ENCODE assay signal across 8 mouse cellular contexts in the genomic region with DNA sequence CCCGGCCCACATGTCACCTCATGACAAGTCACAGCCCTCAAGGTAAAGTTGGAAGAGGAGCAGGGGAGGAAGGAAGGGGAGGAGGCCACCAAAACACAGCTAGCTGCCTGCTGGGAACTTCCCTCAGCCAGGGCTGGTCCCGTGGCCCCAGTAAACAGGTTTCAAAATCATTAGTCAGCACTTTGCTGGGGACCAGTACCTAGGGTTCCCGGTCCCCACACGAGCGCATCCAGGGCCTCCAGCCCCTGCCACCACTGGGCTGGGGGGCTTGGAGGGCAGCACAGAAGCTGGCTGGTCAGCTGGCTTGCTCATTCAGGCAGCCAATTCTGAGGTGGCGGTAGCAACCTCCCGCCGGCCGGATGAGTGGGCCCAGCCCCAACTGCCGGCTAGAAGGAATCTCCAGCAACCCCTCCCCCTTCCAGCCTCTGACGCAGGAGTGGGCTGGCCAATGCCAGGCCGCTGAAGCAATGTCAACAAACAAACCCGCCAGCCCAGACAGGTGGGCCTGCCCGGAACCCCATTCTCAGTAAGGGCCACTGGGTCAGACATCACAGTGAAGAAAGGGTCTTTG. TPM values are rescaled to one million over a fixed set of nuclear protein-coding genes. Genes with fewer than 3 reads are reported as not detected.
DNase-seq lines count a peak whose midpoint lies in the region; ATAC-seq and TF ChIP-seq lines count a peak whose summit lies in the region.

No protein-coding gene starts in this region.

- ATAC-seq in forebrain, postnatal 0 days: no peak; the same call in 1 of the 2 replicates
- ATAC-seq in lung, embryonic 15.5 days (ENCODE audit: borderline replicate concordance, extremely low read depth, low FRiP score, low TSS enrichment): peak; percentile 69

- no peaks in the 10 kb centered on the region for H3K27me3 ChIP-seq in MEL (ENCODE audit: control insufficient read depth in 1 of 2, insufficient read depth in 2 of 2, low read length in 2 of 2)
- no peaks in the 10 kb centered on the region for H3K27me3 ChIP-seq in cerebellum, adult 2 months (ENCODE audit: control insufficient read depth, insufficient read depth, low read length)
- no peaks in the 10 kb centered on the region for H3K27me3 ChIP-seq in forebrain, postnatal 0 days (ENCODE audit: insufficient read depth, low read length)
- H3K27me3 ChIP-seq in lung, embryonic 15.5 days: no peaks in the 10 kb centered on the region

- peaks cover 8% of the 10 kb centered on the region for H3K79me2 ChIP-seq in MEL (ENCODE audit: control insufficient read depth, insufficient read depth, low read length, poor library complexity)

- TF ChIP-seq EP300 in MEL (IDR thresholded peaks at IDR 0.05; ENCODE audit: low read depth in 1 of 2, low read length in 2 of 2): peak in 1 of 2 experiments; percentile 27; a peak in 2 of 4 replicates

- H3K36me3 ChIP-seq in MEL (ENCODE audit: control insufficient read depth in 1 of 2, insufficient read depth in 2 of 2, low read length in 2 of 2): peaks cover 0 to 23% of the 10 kb centered on the region in 2 experiments; a peak in 2 of 4 replicates
- H3K36me3 ChIP-seq in forebrain, postnatal 0 days (ENCODE audit: insufficient read depth): peaks cover 12% of the 10 kb centered on the region
- H3K36me3 ChIP-seq in lung, embryonic 15.5 days: peaks cover 4% of the 10 kb centered on the region; the same call in 1 of the 2 replicates

- DNase-seq in MEL (ENCODE audit: low read depth, low spot score): peak; percentile 78
- DNase-seq in cerebellum, adult 2 months: peak; percentile 92 to 94
- peak; percentile 65 for DNase-seq in forebrain, postnatal 0 days
- peak; percentile 89 for DNase-seq in heart, postnatal 4 days
- peak; percentile 63 for DNase-seq in layer of hippocampus, adult 9-10 months (ENCODE audit: low spot score)
- peak; percentile 54 to 67 for DNase-seq in thymus, adult 18-20 months

- H3K9me3 ChIP-seq in MEL (replicated peaks; ENCODE audit: insufficient read depth, low read length): no peaks in the 10 kb centered on the region
- H3K9me3 ChIP-seq in forebrain, postnatal 0 days (ENCODE audit: low read length): no peaks in the 10 kb centered on the region
- H3K9me3 ChIP-seq in lung, embryonic 15.5 days: no peaks in the 10 kb centered on the region

- H3K9ac ChIP-seq in MEL (ENCODE audit: control insufficient read depth, low read depth, low read length, poor library complexity, severe bottlenecking): peak overlapping the region; percentile 82
- peak overlapping the region; percentile 98 for H3K9ac ChIP-seq in forebrain, postnatal 0 days
- H3K9ac ChIP-seq in lung, embryonic 15.5 days: peak overlapping the region; percentile 97

- peak in 1 of 2 experiments; percentile 57; a peak in 1 of 4 replicates for TF ChIP-seq POLR2A in MEL (IDR thresholded peaks at IDR 0.05; ENCODE audit: control insufficient read depth in 1 of 2, insufficient read depth in 1 of 2, low read depth in 1 of 2, low read length in 2 of 2, poor library complexity in 1 of 2)
- TF ChIP-seq POLR2A in cerebellum, adult 2 months (IDR thresholded peaks at IDR 0.05; ENCODE audit: borderline replicate concordance, insufficient read depth, low read length): 0 out of 2 replicates have a peak, but pooled peaks have one; percentile 32
- TF ChIP-seq POLR2A in olfactory bulb, adult 2 months (IDR thresholded peaks at IDR 0.05; ENCODE audit: insufficient read depth, low read depth, low read length): no peak

- peak overlapping the region; percentile 49 for H3K27ac ChIP-seq in MEL (ENCODE audit: control insufficient read depth, low read depth, low read length)
- H3K27ac ChIP-seq in cerebellum, adult 2 months (ENCODE audit: insufficient read depth, low read length): peak overlapping the region; percentile 88
- 0 out of 2 replicates have a peak overlapping the region, but pooled peaks have one; percentile 88 for H3K27ac ChIP-seq in forebrain, postnatal 0 days (ENCODE audit: low read depth, low read length)
- H3K27ac ChIP-seq in lung, embryonic 15.5 days: peak overlapping the region; percentile 79
- 0 out of 2 replicates have a peak overlapping the region, but pooled peaks have one; percentile 22 for H3K27ac ChIP-seq in olfactory bulb, adult 2 months (ENCODE audit: insufficient read depth, low read depth, low read length)

- under 1% methylated on average over 14 of the region's 14 CpGs for WGBS in cerebellum, adult 2 months
- WGBS in forebrain, postnatal 0 days: 4% methylated on average over 14 of the region's 14 CpGs
- WGBS in lung, embryonic 15.5 days: 3% methylated on average over 14 of the region's 14 CpGs
- WGBS in olfactory bulb, adult 2 months: 3% methylated on average over 14 of the region's 14 CpGs

- peak overlapping the region; percentile 96 for H3K4me2 ChIP-seq in forebrain, postnatal 0 days (ENCODE audit: low read depth)
- H3K4me2 ChIP-seq in lung, embryonic 15.5 days: peak overlapping the region; percentile 95

- no peak for TF ChIP-seq CTCF in MEL (IDR thresholded peaks at IDR 0.05 in 2 of 3, conservative IDR thresholded peaks at IDR 0.05 in 1 of 3; ENCODE audit: control insufficient read depth in 1 of 3, insufficient read depth in 1 of 3, low read depth in 2 of 3, low read length in 3 of 3, poor library complexity in 1 of 3, severe bottlenecking in 1 of 3)
- no peak for TF ChIP-seq CTCF in cerebellum, adult 2 months (IDR thresholded peaks at IDR 0.05; ENCODE audit: borderline replicate concordance, insufficient read depth, low read depth, low read length)
- TF ChIP-seq CTCF in forebrain, postnatal 0 days (IDR thresholded peaks at IDR 0.05; ENCODE audit: low read depth): no peak
- no peak for TF ChIP-seq CTCF in olfactory bulb, adult 2 months (IDR thresholded peaks at IDR 0.05; ENCODE audit: insufficient read depth, low read depth, low read length)

- H3K4me1 ChIP-seq in MEL (ENCODE audit: control insufficient read depth in 1 of 2, insufficient read depth in 2 of 2, low read length in 2 of 2): peaks cover 12 to 29% of the 10 kb centered on the region in 2 experiments; a peak in 3 of 4 replicates
- peaks cover 17% of the 10 kb centered on the region for H3K4me1 ChIP-seq in cerebellum, adult 2 months (ENCODE audit: control insufficient read depth, insufficient read depth, low read length)
- H3K4me1 ChIP-seq in forebrain, postnatal 0 days (ENCODE audit: insufficient read depth): peaks cover 26% of the 10 kb centered on the region
- peaks cover 29% of the 10 kb centered on the region for H3K4me1 ChIP-seq in lung, embryonic 15.5 days
- peaks cover 23% of the 10 kb centered on the region for H3K4me1 ChIP-seq in olfactory bulb, adult 2 months (ENCODE audit: control insufficient read depth, insufficient read depth, low read length)

- TF ChIP-seq RAD21 in MEL (IDR thresholded peaks at IDR 0.05; ENCODE audit: low read depth, low read length): no peak

- H3K4me3 ChIP-seq in MEL (ENCODE audit: control insufficient read depth in 1 of 2, insufficient read depth in 1 of 2, low read depth in 2 of 2, low read length in 2 of 2): peak overlapping the region; percentile 87 to 94
- peak overlapping the region; percentile 84 for H3K4me3 ChIP-seq in cerebellum, adult 2 months (replicated peaks; ENCODE audit: insufficient read depth, low read depth, low read length)
- H3K4me3 ChIP-seq in forebrain, postnatal 0 days (ENCODE audit: low read depth, low read length): peak overlapping the region; percentile 98
- H3K4me3 ChIP-seq in lung, embryonic 15.5 days: peak overlapping the region; percentile 92
- H3K4me3 ChIP-seq in olfactory bulb, adult 2 months (ENCODE audit: insufficient read depth, low read depth, low read length): peak overlapping the region; percentile 94

RNA-seq across cellular contexts. Expression of a gene that starts 1.8 kb away (rescaled TPM):
- 4.9 and 5.2 TPM in 2 replicates for total RNA-seq in MEL (2012; rRNA removed)
- polyA plus RNA-seq in MEL (2012; ENCODE audit: insufficient read depth in 1 of 2, insufficient read length in 2 of 2, low read depth in 1 of 2, low replicate concordance in 2 of 2, missing spikeins in 1 of 2): 10 to 100 TPM in 1 of 2 experiments, not detected in 1; 23.0 TPM
- 94.7 and 96.0 TPM in 2 replicates for polyA plus RNA-seq in cerebellum, adult 2 months (2012; rRNA removed)
- total RNA-seq in forebrain, postnatal 0 days (2014; rRNA removed): 49.8 and 65.9 TPM in 2 replicates
- polyA plus RNA-seq in forebrain, postnatal 0 days (2015; fragmentation: Nextera tagmentation; extraction: Ambion mirVana): 16.8 and 20.8 TPM in 2 replicates
- 10 to 100 TPM; 49.8 to 51.1 TPM for total RNA-seq in heart, postnatal 4 days (2021)
- 19.1 and 19.7 TPM in 2 replicates for polyA plus RNA-seq in lung, embryonic 15.5 days (2015; fragmentation: Nextera tagmentation; extraction: Ambion mirVana)
- polyA plus RNA-seq in olfactory bulb, adult 2 months (2012; ENCODE audit: insufficient read depth, insufficient read length, low replicate concordance, missing spikeins): not detected in 2 replicates

RNA-seq across cellular contexts. Expression of a gene that starts 27.7 kb away (rescaled TPM):
- total RNA-seq in MEL (2012; rRNA removed): 97.6 and 107 TPM in 2 replicates
- 100 to 1,000 TPM; 117 to 248 TPM for polyA plus RNA-seq in MEL (2012; ENCODE audit: insufficient read depth in 1 of 2, insufficient read length in 2 of 2, low read depth in 1 of 2, low replicate concordance in 2 of 2, missing spikeins in 1 of 2)
- polyA plus RNA-seq in cerebellum, adult 2 months (2012; rRNA removed): 26.5 and 28.8 TPM in 2 replicates
- 13.5 and 14.2 TPM in 2 replicates for total RNA-seq in forebrain, postnatal 0 days (2014; rRNA removed)
- 16.8 and 17.4 TPM in 2 replicates for polyA plus RNA-seq in forebrain, postnatal 0 days (2015; fragmentation: Nextera tagmentation; extraction: Ambion mirVana)
- 10 to 100 TPM; 23.4 to 25.6 TPM for total RNA-seq in heart, postnatal 4 days (2021)
- polyA plus RNA-seq in lung, embryonic 15.5 days (2015; fragmentation: Nextera tagmentation; extraction: Ambion mirVana): 35.1 and 36.0 TPM in 2 replicates
- not detected in 2 replicates for polyA plus RNA-seq in olfactory bulb, adult 2 months (2012; ENCODE audit: insufficient read depth, insufficient read length, low replicate concordance, missing spikeins)

RNA-seq across cellular contexts. Expression of a gene that starts 31.4 kb away (rescaled TPM):
- 20.1 and 29.4 TPM in 2 replicates for total RNA-seq in MEL (2012; rRNA removed)
- polyA plus RNA-seq in MEL (2012; ENCODE audit: insufficient read depth in 1 of 2, insufficient read length in 2 of 2, low read depth in 1 of 2, low replicate concordance in 2 of 2, missing spikeins in 1 of 2): 10 to 100 TPM in 1 of 2 experiments, not detected in 1; 29.0 TPM
- polyA plus RNA-seq in cerebellum, adult 2 months (2012; rRNA removed): 21.6 and 24.4 TPM in 2 replicates
- 10.8 and 16.0 TPM in 2 replicates for total RNA-seq in forebrain, postnatal 0 days (2014; rRNA removed)
- 11.2 and 11.9 TPM in 2 replicates for polyA plus RNA-seq in forebrain, postnatal 0 days (2015; fragmentation: Nextera tagmentation; extraction: Ambion mirVana)
- total RNA-seq in heart, postnatal 4 days (2021): 10 to 100 TPM; 12.4 to 13.1 TPM
- 30.7 and 31.7 TPM in 2 replicates for polyA plus RNA-seq in lung, embryonic 15.5 days (2015; fragmentation: Nextera tagmentation; extraction: Ambion mirVana)
- polyA plus RNA-seq in olfactory bulb, adult 2 months (2012; ENCODE audit: insufficient read depth, insufficient read length, low replicate concordance, missing spikeins): not detected in 2 replicates

RNA-seq across cellular contexts. Expression of a gene that starts 31.6 kb away (rescaled TPM):
- 22.2 and 23.9 TPM in 2 replicates for total RNA-seq in MEL (2012; rRNA removed)
- 10 to 100 TPM in 1 of 2 experiments, not detected in 1; 24.1 TPM for polyA plus RNA-seq in MEL (2012; ENCODE audit: insufficient read depth in 1 of 2, insufficient read length in 2 of 2, low read depth in 1 of 2, low replicate concordance in 2 of 2, missing spikeins in 1 of 2)
- polyA plus RNA-seq in cerebellum, adult 2 months (2012; rRNA removed): 2.2 and 3.3 TPM in 2 replicates
- total RNA-seq in forebrain, postnatal 0 days (2014; rRNA removed): 2.9 and 3.8 TPM in 2 replicates
- polyA plus RNA-seq in forebrain, postnatal 0 days (2015; fragmentation: Nextera tagmentation; extraction: Ambion mirVana): 3.4 and 4.3 TPM in 2 replicates
- 1 to 10 TPM; 5.9 to 6.4 TPM for total RNA-seq in heart, postnatal 4 days (2021)
- polyA plus RNA-seq in lung, embryonic 15.5 days (2015; fragmentation: Nextera tagmentation; extraction: Ambion mirVana): 31.3 and 33.1 TPM in 2 replicates
- polyA plus RNA-seq in olfactory bulb, adult 2 months (2012; ENCODE audit: insufficient read depth, insufficient read length, low replicate concordance, missing spikeins): not detected in 2 replicates

RNA-seq across cellular contexts. Expression of a gene that starts 37.6 kb away (rescaled TPM):
- 21.5 and 27.1 TPM in 2 replicates for total RNA-seq in MEL (2012; rRNA removed)
- 10 to 100 TPM; 27.2 to 96.8 TPM for polyA plus RNA-seq in MEL (2012; ENCODE audit: insufficient read depth in 1 of 2, insufficient read length in 2 of 2, low read depth in 1 of 2, low replicate concordance in 2 of 2, missing spikeins in 1 of 2)
- 36.4 and 43.1 TPM in 2 replicates for polyA plus RNA-seq in cerebellum, adult 2 months (2012; rRNA removed)
- total RNA-seq in forebrain, postnatal 0 days (2014; rRNA removed): 60.8 and 66.4 TPM in 2 replicates
- 25.2 and 37.4 TPM in 2 replicates for polyA plus RNA-seq in forebrain, postnatal 0 days (2015; fragmentation: Nextera tagmentation; extraction: Ambion mirVana)
- total RNA-seq in heart, postnatal 4 days (2021): 10 to 100 TPM; 64.1 to 67.5 TPM
- polyA plus RNA-seq in lung, embryonic 15.5 days (2015; fragmentation: Nextera tagmentation; extraction: Ambion mirVana): 38.8 and 46.5 TPM in 2 replicates
- polyA plus RNA-seq in olfactory bulb, adult 2 months (2012; ENCODE audit: insufficient read depth, insufficient read length, low replicate concordance, missing spikeins): not detected in 2 replicates

Comparison
In these comparisons a context has a peak if more than half of its experiments do, and no peak if none do; other contexts are left out.
1. H3K27ac ChIP-seq: peak in every context shown above with its lines; median percentile 88 in cerebellum, adult 2 months; 88 in forebrain, postnatal 0 days; 79 in lung, embryonic 15.5 days; 49 in MEL; 22 in olfactory bulb, adult 2 months.
2. RNA of a gene that starts 27.7 kb away (polyA plus RNA-seq): 117 to 248 TPM in MEL, 35.1 to 36.0 TPM in lung, embryonic 15.5 days, 26.5 to 28.8 TPM in cerebellum, adult 2 months and 16.8 to 17.4 TPM in forebrain, postnatal 0 days; not detected in olfactory bulb, adult 2 months; every median in the first group is over 10 times any median in the second.
3. RNA of a gene that starts 31.4 kb away (polyA plus RNA-seq): 29.0 TPM in MEL, 30.7 to 31.7 TPM in lung, embryonic 15.5 days, 21.6 to 24.4 TPM in cerebellum, adult 2 months and 11.2 to 11.9 TPM in forebrain, postnatal 0 days; not detected in olfactory bulb, adult 2 months; every median in the first group is over 10 times any median in the second.
4. Peak in every context shown above with its lines, with median percentiles within 50 percentile points of each other: DNase-seq, H3K4me3 ChIP-seq and H3K9ac ChIP-seq.